Mouse (Mus musculus) cerebellum, adult 2 months (tissue): ENCODE measurements at regions not wholly inside any gene's neighbourhood (a gene's known extent, or its start where the extent isn't known, plus 50 kb on each side); places are given as distances from the start of the nearest gene placed in this dataset.

Experiments used
- DNase-seq, 2 experiments: peaks; one replicate each; pipeline ENCODE4 v3.0.0; 2021
- H3K27ac ChIP-seq: fragments of 200-500 bp; 2 replicates; pipeline ENCODE4 v1.5.1; 2012; ENCODE audit warnings: low read length, control low read depth, inconsistent platforms; ENCODE audit not compliant: insufficient read depth
- H3K27me3 ChIP-seq: fragments of 200-500 bp; 2 replicates; pipeline ENCODE4 v1.6.1; 2012; ENCODE audit warnings: inconsistent platforms, mild to moderate bottlenecking, low read length, moderate library complexity; ENCODE audit not compliant: control insufficient read depth, insufficient read depth
- H3K4me1 ChIP-seq: fragments of 200-500 bp; 2 replicates; pipeline ENCODE4 v1.6.1; 2011; ENCODE audit warnings: low read length; ENCODE audit not compliant: control insufficient read depth, insufficient read depth
- H3K4me3 ChIP-seq: fragments of 200-500 bp; replicated peaks from 2 replicates; pipeline ENCODE3; 2011; ENCODE audit warnings: mild to moderate bottlenecking, low read depth, low read length, control low read depth; ENCODE audit not compliant: insufficient read depth
- CTCF ChIP-seq: fragments of 200-500 bp; IDR thresholded peaks from 2 replicates; pipeline ENCODE4 v1.5.1; 2011; ENCODE audit warnings: low read depth, mild to moderate bottlenecking, control low read depth, low read length, moderate library complexity, borderline replicate concordance; ENCODE audit not compliant: insufficient read depth
- POLR2A ChIP-seq: fragments of 200-500 bp; IDR thresholded peaks from 2 replicates; pipeline ENCODE4 v1.6.1; 2011; ENCODE audit warnings: low read length, control low read depth, borderline replicate concordance; ENCODE audit not compliant: insufficient read depth
- WGBS: fragments of 180-500 bp; shearing (Covaris S2); methylation state at CpG from one replicate; pipeline ENCODE4 v1.1.7; 2018; 5-methylcytosine and 5-hydroxymethylcytosine counted together

DNA sequence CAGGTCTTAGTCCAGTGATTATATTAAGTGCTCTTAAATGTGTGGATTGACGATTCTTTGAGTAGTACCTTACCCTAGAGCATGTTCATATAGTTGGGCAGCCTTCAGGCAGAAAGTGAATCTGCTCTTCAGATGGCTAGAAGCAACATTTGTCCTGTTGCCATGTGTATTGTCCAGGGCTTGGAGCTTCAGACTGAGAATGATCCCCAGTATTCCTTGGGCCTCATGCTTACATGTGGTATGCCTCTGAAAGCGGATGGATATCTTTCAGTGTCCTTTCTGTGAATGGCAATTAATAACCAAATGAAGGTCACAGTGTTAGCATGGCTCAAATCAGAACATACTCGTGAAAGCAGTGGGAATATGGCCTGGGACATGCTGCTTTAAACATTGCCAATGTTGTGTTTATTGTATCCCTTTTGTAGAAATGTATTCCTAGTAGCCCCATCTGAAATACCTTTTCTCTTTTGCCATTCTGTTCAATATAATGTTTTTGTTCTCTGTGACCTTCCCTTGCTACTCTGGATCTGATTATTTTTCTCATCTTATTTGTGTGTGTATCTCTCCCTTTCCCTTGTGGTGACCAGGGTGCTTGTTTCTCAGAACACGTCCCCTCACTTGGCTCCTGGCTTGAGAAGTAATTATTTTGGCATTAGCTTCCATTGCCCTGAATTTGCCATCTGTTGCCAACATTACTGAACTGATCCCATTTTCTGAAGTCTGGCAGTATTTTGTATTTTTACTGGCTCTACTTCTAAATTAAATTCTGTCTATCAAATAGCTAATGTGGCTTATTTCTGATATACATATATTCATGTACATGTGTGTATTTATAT, 403.9 kb upstream of the Ccng1 start:
- Histone ChIP-seq H3K4me1 (peaks cover 7% of the 10 kb centered on the region; the same call in 1 of the 2 replicates), H3K27ac (peak overlapping the region; percentile 22; the same call in 1 of the 2 replicates), H3K27me3 (no peaks in the 10 kb centered on the region), H3K4me3 (no peak overlapping the region)
- peak; percentile 46 to 92 for DNase-seq
- TF ChIP-seq POLR2A (no peak), CTCF (no peak; the same call in 1 of the 2 replicates)
- WGBS: 22% methylated on average over 4 of the region's 4 CpGs

DNA sequence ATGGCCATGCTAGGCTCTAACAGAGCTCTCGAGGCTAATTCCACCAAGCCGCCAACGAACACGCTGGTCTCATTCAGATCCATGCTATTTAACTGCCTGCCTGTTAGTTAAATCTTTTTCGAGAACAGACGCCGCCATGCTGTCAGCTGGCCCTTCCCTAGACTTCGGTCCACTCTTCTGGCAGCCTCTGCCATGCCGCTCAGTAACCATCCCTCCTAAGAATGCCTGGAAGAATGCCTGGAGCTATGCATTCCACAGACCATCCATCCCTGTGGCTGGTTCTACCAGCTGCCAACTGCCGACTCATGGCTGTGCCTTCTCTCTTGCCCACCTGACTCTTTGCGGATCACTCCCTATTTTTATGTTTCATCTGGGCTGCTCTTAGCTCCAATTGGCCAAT, 402.2 kb upstream of the Ccng1 start:
- 42% methylated on average over 11 of the region's 11 CpGs for WGBS
- Histone ChIP-seq H3K4me3 (no peak overlapping the region), H3K4me1 (peaks cover 7% of the 10 kb centered on the region; the same call in 1 of the 2 replicates), H3K27me3 (no peaks in the 10 kb centered on the region), H3K27ac (no peak overlapping the region)
- TF ChIP-seq CTCF (no peak), POLR2A (no peak)
- peak; percentile 34 to 67 for DNase-seq
